Mouse (Mus musculus): ENCODE data around the gene Sned1. TPM values are rescaled to one million over a fixed set of nuclear protein-coding genes. Genes with fewer than 3 reads are reported as not detected.

Sned1 gene
- polyA plus RNA-seq, 1 experiment from 2014 or later, result 7.2 TPM

GRCm38 (mm10) chr1:93212441-93212840 lies 23.2 kb upstream of the Sned1 start:
- H3K9me3 ChIP-seq (replicated peaks), result no peaks in the 10 kb centered on the region
- H3K27me3 ChIP-seq (replicated peaks), result peaks cover 25% of the 10 kb centered on the region; the same call in 1 of the 2 replicates
- H3K4me1 ChIP-seq (replicated peaks), result peaks cover 56% of the 10 kb centered on the region
- H3K36me3 ChIP-seq, result no peaks in the 10 kb centered on the region
- H3K27ac ChIP-seq (ENCODE audit: poor library complexity, severe bottlenecking), result no peak overlapping the region
- ATAC-seq (ENCODE audit: insufficient number of reproducible peaks, low FRiP score), result no peak
- WGBS, result 72% methylated on average over 7 of the region's 7 CpGs
- H3K9ac ChIP-seq, result no peak overlapping the region
- no peak overlapping the region for H3K4me3 ChIP-seq
- H3K4me2 ChIP-seq, result no peak overlapping the region

- H3K27me3 ChIP-seq (replicated peaks), result peaks cover 19% of the 10 kb centered on the region; the same call in 1 of the 2 replicates
- 55% methylated on average over 5 of the region's 5 CpGs for WGBS
- no peak overlapping the region for H3K27ac ChIP-seq (ENCODE audit: poor library complexity, severe bottlenecking)
- H3K9ac ChIP-seq, result no peak overlapping the region
- H3K4me3 ChIP-seq, result no peak overlapping the region
- peaks cover 47% of the 10 kb centered on the region for H3K4me1 ChIP-seq (replicated peaks)
- no peaks in the 10 kb centered on the region for H3K36me3 ChIP-seq
- H3K4me2 ChIP-seq, result no peak overlapping the region
- no peaks in the 10 kb centered on the region for H3K9me3 ChIP-seq (replicated peaks)
- no peak for ATAC-seq (ENCODE audit: insufficient number of reproducible peaks, low FRiP score)
These were observed 21.0 kb upstream of the Sned1 start for GRCm38 (mm10) chr1:93214612-93215011.

- Histone ChIP-seq H3K9ac (no peak overlapping the region), H3K27ac (ENCODE audit: poor library complexity, severe bottlenecking) (no peak overlapping the region), H3K4me1 (replicated peaks) (peaks cover 23% of the 10 kb centered on the region), H3K9me3 (replicated peaks) (no peaks in the 10 kb centered on the region), H3K36me3 (no peaks in the 10 kb centered on the region), H3K4me3 (no peak overlapping the region), H3K4me2 (no peak overlapping the region), H3K27me3 (replicated peaks) (peaks cover 19% of the 10 kb centered on the region)
- ATAC-seq (ENCODE audit: insufficient number of reproducible peaks, low FRiP score), result no peak
- WGBS, result 77% methylated on average over 9 of the region's 9 CpGs
These were observed 18.7 kb upstream of the Sned1 start for GRCm38 (mm10) chr1:93216839-93217497.

GRCm38 (mm10) chr1:93217530-93217929 lies 18.1 kb upstream of the Sned1 start:
- WGBS, result 50% methylated on average over 7 of the region's 7 CpGs
- H3K27ac ChIP-seq (ENCODE audit: poor library complexity, severe bottlenecking), result no peak overlapping the region
- H3K4me3 ChIP-seq, result no peak overlapping the region
- H3K9ac ChIP-seq, result no peak overlapping the region
- H3K9me3 ChIP-seq (replicated peaks), result no peaks in the 10 kb centered on the region
- no peak overlapping the region for H3K4me2 ChIP-seq
- H3K27me3 ChIP-seq (replicated peaks), result peaks cover 24% of the 10 kb centered on the region
- no peak for ATAC-seq (ENCODE audit: insufficient number of reproducible peaks, low FRiP score)
- no peaks in the 10 kb centered on the region for H3K36me3 ChIP-seq
- peaks cover 20% of the 10 kb centered on the region for H3K4me1 ChIP-seq (replicated peaks)

GRCm38 (mm10) chr1:93220776-93221175 lies 14.9 kb upstream of the Sned1 start:
- Histone ChIP-seq H3K4me3 (no peak overlapping the region), H3K36me3 (no peaks in the 10 kb centered on the region), H3K9ac (no peak overlapping the region), H3K9me3 (replicated peaks) (no peaks in the 10 kb centered on the region), H3K4me2 (no peak overlapping the region), H3K4me1 (replicated peaks) (peaks cover 9% of the 10 kb centered on the region), H3K27ac (ENCODE audit: poor library complexity, severe bottlenecking) (no peak overlapping the region), H3K27me3 (replicated peaks) (peaks cover 38% of the 10 kb centered on the region)
- 75% methylated on average over 7 of the region's 7 CpGs for WGBS
- ATAC-seq (ENCODE audit: insufficient number of reproducible peaks, low FRiP score), result no peak

GRCm38 (mm10) chr1:93223972-93224371 lies 11.7 kb upstream of the Sned1 start:
- Histone ChIP-seq H3K4me2 (no peak overlapping the region), H3K9ac (no peak overlapping the region), H3K9me3 (replicated peaks) (no peaks in the 10 kb centered on the region), H3K4me3 (no peak overlapping the region), H3K4me1 (replicated peaks) (no peaks in the 10 kb centered on the region), H3K36me3 (no peaks in the 10 kb centered on the region), H3K27me3 (replicated peaks) (peaks cover 40% of the 10 kb centered on the region), H3K27ac (ENCODE audit: poor library complexity, severe bottlenecking) (no peak overlapping the region)
- 7% methylated on average over 18 of the region's 18 CpGs for WGBS
- no peak for ATAC-seq (ENCODE audit: insufficient number of reproducible peaks, low FRiP score)

GRCm38 (mm10) chr1:93225226-93225625 lies 10.4 kb upstream of the Sned1 start:
- H3K36me3 ChIP-seq, result no peaks in the 10 kb centered on the region
- H3K27me3 ChIP-seq (replicated peaks), result peaks cover 40% of the 10 kb centered on the region
- no peak overlapping the region for H3K27ac ChIP-seq (ENCODE audit: poor library complexity, severe bottlenecking)
- H3K4me3 ChIP-seq, result no peak overlapping the region
- WGBS, result 42% methylated on average over 4 of the region's 4 CpGs
- H3K4me2 ChIP-seq, result no peak overlapping the region
- ATAC-seq (ENCODE audit: insufficient number of reproducible peaks, low FRiP score), result no peak
- no peaks in the 10 kb centered on the region for H3K9me3 ChIP-seq (replicated peaks)
- H3K4me1 ChIP-seq (replicated peaks), result peaks cover 4% of the 10 kb centered on the region; the same call in 1 of the 2 replicates
- H3K9ac ChIP-seq, result no peak overlapping the region

- 71% methylated on average over 5 of the region's 5 CpGs for WGBS
- no peak overlapping the region for H3K9ac ChIP-seq
- peaks cover 40% of the 10 kb centered on the region for H3K27me3 ChIP-seq (replicated peaks)
- no peaks in the 10 kb centered on the region for H3K9me3 ChIP-seq (replicated peaks)
- H3K4me2 ChIP-seq, result no peak overlapping the region
- peaks cover 4% of the 10 kb centered on the region; the same call in 1 of the 2 replicates for H3K4me1 ChIP-seq (replicated peaks)
- H3K4me3 ChIP-seq, result no peak overlapping the region
- ATAC-seq (ENCODE audit: insufficient number of reproducible peaks, low FRiP score), result no peak
- no peak overlapping the region for H3K27ac ChIP-seq (ENCODE audit: poor library complexity, severe bottlenecking)
- H3K36me3 ChIP-seq, result no peaks in the 10 kb centered on the region
These were observed 9.7 kb upstream of the Sned1 start for GRCm38 (mm10) chr1:93225731-93226520.

GRCm38 (mm10) chr1:93227303-93227975 lies 8.2 kb upstream of the Sned1 start:
- no peaks in the 10 kb centered on the region for H3K9me3 ChIP-seq (replicated peaks)
- no peak for ATAC-seq (ENCODE audit: insufficient number of reproducible peaks, low FRiP score)
- peaks cover 43% of the 10 kb centered on the region for H3K27me3 ChIP-seq (replicated peaks)
- no peak overlapping the region for H3K4me2 ChIP-seq
- H3K4me1 ChIP-seq (replicated peaks), result peaks cover 4% of the 10 kb centered on the region; the same call in 1 of the 2 replicates
- 76% methylated on average over 7 of the region's 7 CpGs for WGBS
- H3K36me3 ChIP-seq, result no peaks in the 10 kb centered on the region
- no peak overlapping the region for H3K9ac ChIP-seq
- H3K4me3 ChIP-seq, result no peak overlapping the region
- no peak overlapping the region for H3K27ac ChIP-seq (ENCODE audit: poor library complexity, severe bottlenecking)

GRCm38 (mm10) chr1:93227976-93228365 lies 7.7 kb upstream of the Sned1 start:
- Histone ChIP-seq H3K27me3 (replicated peaks) (peaks cover 37% of the 10 kb centered on the region), H3K4me1 (replicated peaks) (peaks cover 4% of the 10 kb centered on the region; the same call in 1 of the 2 replicates), H3K27ac (ENCODE audit: poor library complexity, severe bottlenecking) (no peak overlapping the region), H3K9ac (no peak overlapping the region), H3K4me3 (no peak overlapping the region), H3K4me2 (no peak overlapping the region), H3K36me3 (no peaks in the 10 kb centered on the region), H3K9me3 (replicated peaks) (no peaks in the 10 kb centered on the region)
- WGBS, result 85% methylated on average over 7 of the region's 7 CpGs
- no peak for ATAC-seq (ENCODE audit: insufficient number of reproducible peaks, low FRiP score)

- H3K4me1 ChIP-seq (replicated peaks), result peaks cover 4% of the 10 kb centered on the region; the same call in 1 of the 2 replicates
- H3K4me3 ChIP-seq, result no peak overlapping the region
- no peaks in the 10 kb centered on the region for H3K9me3 ChIP-seq (replicated peaks)
- H3K36me3 ChIP-seq, result no peaks in the 10 kb centered on the region
- ATAC-seq (ENCODE audit: insufficient number of reproducible peaks, low FRiP score), result no peak
- no peak overlapping the region for H3K4me2 ChIP-seq
- no peak overlapping the region for H3K9ac ChIP-seq
- H3K27me3 ChIP-seq (replicated peaks), result peaks cover 30% of the 10 kb centered on the region
- H3K27ac ChIP-seq (ENCODE audit: poor library complexity, severe bottlenecking), result no peak overlapping the region
- 82% methylated on average over 6 of the region's 6 CpGs for WGBS
These were observed 6.4 kb upstream of the Sned1 start for GRCm38 (mm10) chr1:93229221-93229620.
